Mouse (Mus musculus) heart, postnatal 0 days (tissue): ENCODE measurements around the gene Ncapg2.

ENCODE experiments used
- CTCF ChIP-seq: IDR thresholded peaks from 2 replicates; pipeline ENCODE4 v1.5.1; 2016; ENCODE audit warnings: antibody characterized with exemption, control low read depth, low read depth
- EP300 ChIP-seq: IDR thresholded peaks from 2 replicates; pipeline ENCODE4 v1.6.1; 2016; ENCODE audit warnings: antibody characterized with exemption, low read depth

GRCm38 (mm10) chr12:116484991-116485390, 79.8 kb downstream of the Ncapg2 start:
- no peak for TF ChIP-seq CTCF
- no peak for TF ChIP-seq EP300
